Mouse (Mus musculus) embryonic facial prominence, embryonic 15.5 days (tissue): ENCODE measurements around the gene Smarcd2. TPM values are rescaled to one million over a fixed set of nuclear protein-coding genes. Genes with fewer than 3 reads are reported as not detected.

ENCODE experiments used
- ATAC-seq: fragments of 200-750 bp; cut with Nextera tagmentation; 2 replicates; pipeline ENCODE4 v1.8.0; 2017; ENCODE audit warnings: low read depth, moderate TSS enrichment; ENCODE audit not compliant: insufficient number of reproducible peaks, low FRiP score, low TSS enrichment
- H3K27ac ChIP-seq: fragments of 300-500 bp; sonication (generic); replicated peaks from 2 replicates; pipeline ENCODE4 v1.5.1; 2015; ENCODE audit warnings: mild to moderate bottlenecking, inconsistent platforms
- H3K27me3 ChIP-seq: fragments of 300-500 bp; sonication (generic); 2 replicates; pipeline ENCODE4 v1.6.1; 2015; ENCODE audit warnings: inconsistent platforms
- H3K36me3 ChIP-seq: fragments of 300-500 bp; sonication (generic); 2 replicates; pipeline ENCODE4 v1.6.1; 2015; ENCODE audit warnings: mild to moderate bottlenecking, inconsistent platforms
- H3K4me1 ChIP-seq: fragments of 300-500 bp; sonication (generic); 2 replicates; pipeline ENCODE4 v1.6.1; 2015; ENCODE audit warnings: inconsistent platforms
- H3K4me2 ChIP-seq: fragments of 300-500 bp; sonication (generic); replicated peaks from 2 replicates; pipeline ENCODE4 v1.6.1; 2015; ENCODE audit warnings: mild to moderate bottlenecking, inconsistent platforms
- H3K4me3 ChIP-seq: fragments of 300-500 bp; sonication (generic); replicated peaks from 2 replicates; pipeline ENCODE4 v1.5.1; 2015; ENCODE audit warnings: mild to moderate bottlenecking, inconsistent platforms
- H3K9ac ChIP-seq: fragments of 300-500 bp; sonication (generic); 2 replicates; pipeline ENCODE4 v1.6.1; 2015; ENCODE audit warnings: inconsistent platforms
- H3K9me3 ChIP-seq: fragments of 300-500 bp; sonication (generic); replicated peaks from 2 replicates; pipeline ENCODE4 v1.6.1; 2016; ENCODE audit warnings: inconsistent platforms
- WGBS: fragments of 180-500 bp; shearing (Covaris S2); methylation state at CpG from one replicate; pipeline ENCODE4 v1.1.7; 2015; 5-methylcytosine and 5-hydroxymethylcytosine counted together
- polyA plus RNA-seq: library from polyadenylated mRNA; unstranded; fragments of >200 nt; fragmentation: Nextera tagmentation; extraction: Ambion mirVana; gene quantifications from 2 replicates; pipeline ENCODE4 v1.2.1, GENCODE M21; 2015

The Smarcd2 gene
- polyA plus RNA-seq, 1 experiment from 2014 or later = 120 TPM

- 73% methylated on average over 10 of the region's 10 CpGs for WGBS
These were observed 32.7 kb upstream of the Smarcd2 start for GRCm38 (mm10) chr11:106305348-106306064.

GRCm38 (mm10) chr11:106302634-106303033, 29.9 kb upstream of the Smarcd2 start:
- no peak for ATAC-seq
- no peak overlapping the region for H3K4me2 ChIP-seq

More at GRCm38 (mm10) chr11:106305348-106306064, 32.7 kb upstream of the Smarcd2 start:
- H3K9ac ChIP-seq = no peak overlapping the region
- H3K4me2 ChIP-seq = no peak overlapping the region
- no peak overlapping the region for H3K27ac ChIP-seq
- no peaks in the 10 kb centered on the region for H3K27me3 ChIP-seq
- no peaks in the 10 kb centered on the region for H3K9me3 ChIP-seq
- H3K4me1 ChIP-seq = peaks cover 10% of the 10 kb centered on the region; the same call in 1 of the 2 replicates
- ATAC-seq = no peak
- no peak overlapping the region for H3K4me3 ChIP-seq
- no peaks in the 10 kb centered on the region for H3K36me3 ChIP-seq

GRCm38 (mm10) chr11:106301765-106302164, 29.0 kb upstream of the Smarcd2 start, which contains the start of gene Gh:
Gh (minus strand) TSS chr11:106301865.
- Histone ChIP-seq H3K4me2 (no peak within 1 kb of the TSS), H3K27me3 (no peaks in the 10 kb centered on the region), H3K9ac (no peak within 1 kb of the TSS), H3K27ac (no peak within 1 kb of the TSS), H3K4me1 (peaks cover 4% of the 10 kb centered on the region; the same call in 1 of the 2 replicates), H3K4me3 (no peak within 1 kb of the TSS), H3K9me3 (no peaks in the 10 kb centered on the region), H3K36me3 (no peaks in the 10 kb centered on the region)
- 79% methylated on average over 9 of the region's 9 CpGs for WGBS
- ATAC-seq = no peak

More at GRCm38 (mm10) chr11:106302634-106303033, 29.9 kb upstream of the Smarcd2 start:
- Histone ChIP-seq H3K9me3 (no peaks in the 10 kb centered on the region), H3K27me3 (no peaks in the 10 kb centered on the region), H3K36me3 (no peaks in the 10 kb centered on the region), H3K27ac (no peak overlapping the region), H3K4me3 (no peak overlapping the region), H3K4me1 (peaks cover 4% of the 10 kb centered on the region; the same call in 1 of the 2 replicates), H3K9ac (no peak overlapping the region)
- 14% methylated on average over 2 of the region's 2 CpGs for WGBS

GRCm38 (mm10) chr11:106291861-106292260, 19.1 kb upstream of the Smarcd2 start:
- H3K27me3 ChIP-seq = no peaks in the 10 kb centered on the region
- no peak overlapping the region for H3K9ac ChIP-seq
- H3K4me2 ChIP-seq = no peak overlapping the region
- no peaks in the 10 kb centered on the region for H3K36me3 ChIP-seq
- H3K27ac ChIP-seq = no peak overlapping the region
- H3K4me3 ChIP-seq = no peak overlapping the region
- no peaks in the 10 kb centered on the region for H3K9me3 ChIP-seq
- WGBS = 88% methylated on average over 2 of the region's 2 CpGs
- ATAC-seq = no peak
- peaks cover 11% of the 10 kb centered on the region for H3K4me1 ChIP-seq

GRCm38 (mm10) chr11:106290376-106290775, 17.6 kb upstream of the Smarcd2 start:
- H3K4me3 ChIP-seq = no peak overlapping the region
- H3K36me3 ChIP-seq = no peaks in the 10 kb centered on the region
- WGBS = 91% methylated on average over 5 of the region's 5 CpGs
- H3K4me1 ChIP-seq = peaks cover 20% of the 10 kb centered on the region
- H3K4me2 ChIP-seq = no peak overlapping the region
- no peak overlapping the region for H3K27ac ChIP-seq
- H3K27me3 ChIP-seq = no peaks in the 10 kb centered on the region
- H3K9ac ChIP-seq = no peak overlapping the region
- ATAC-seq = no peak
- no peaks in the 10 kb centered on the region for H3K9me3 ChIP-seq

GRCm38 (mm10) chr11:106289369-106289768, 16.6 kb upstream of the Smarcd2 start:
- H3K36me3 ChIP-seq = no peaks in the 10 kb centered on the region
- no peak overlapping the region for H3K27ac ChIP-seq
- no peak for ATAC-seq
- WGBS = 60% methylated on average over 8 of the region's 8 CpGs
- no peak overlapping the region for H3K4me2 ChIP-seq
- H3K4me3 ChIP-seq = no peak overlapping the region
- H3K27me3 ChIP-seq = no peaks in the 10 kb centered on the region
- H3K9ac ChIP-seq = no peak overlapping the region
- no peaks in the 10 kb centered on the region for H3K9me3 ChIP-seq
- H3K4me1 ChIP-seq = peaks cover 20% of the 10 kb centered on the region

GRCm38 (mm10) chr11:106286987-106287386, 14.2 kb upstream of the Smarcd2 start:
- Histone ChIP-seq H3K4me1 (peaks cover 20% of the 10 kb centered on the region), H3K4me2 (no peak overlapping the region), H3K4me3 (no peak overlapping the region), H3K27ac (peak overlapping the region; percentile 89), H3K27me3 (no peaks in the 10 kb centered on the region), H3K9ac (no peak overlapping the region), H3K36me3 (no peaks in the 10 kb centered on the region), H3K9me3 (no peaks in the 10 kb centered on the region)
- 27% methylated on average over 11 of the region's 11 CpGs for WGBS
- peak; percentile 73 for ATAC-seq

- H3K9ac ChIP-seq = no peak overlapping the region
- no peak for ATAC-seq
- no peak overlapping the region for H3K4me2 ChIP-seq
- H3K4me3 ChIP-seq = no peak overlapping the region
- peaks cover 20% of the 10 kb centered on the region for H3K4me1 ChIP-seq
- WGBS = 84% methylated on average over 7 of the region's 7 CpGs
- H3K27me3 ChIP-seq = no peaks in the 10 kb centered on the region
- H3K36me3 ChIP-seq = no peaks in the 10 kb centered on the region
- H3K27ac ChIP-seq = peak overlapping the region; percentile 89
- no peaks in the 10 kb centered on the region for H3K9me3 ChIP-seq
These were observed 13.4 kb upstream of the Smarcd2 start for GRCm38 (mm10) chr11:106286206-106286605.

- Histone ChIP-seq H3K9me3 (no peaks in the 10 kb centered on the region), H3K27me3 (no peaks in the 10 kb centered on the region), H3K36me3 (no peaks in the 10 kb centered on the region), H3K4me2 (no peak overlapping the region), H3K9ac (no peak overlapping the region), H3K4me3 (no peak overlapping the region), H3K27ac (no peak overlapping the region), H3K4me1 (peaks cover 20% of the 10 kb centered on the region)
- 66% methylated on average over 8 of the region's 8 CpGs for WGBS
- ATAC-seq = no peak
These were observed 11.4 kb upstream of the Smarcd2 start for GRCm38 (mm10) chr11:106284126-106284525.

- ATAC-seq = no peak
- Histone ChIP-seq H3K27ac (no peak overlapping the region), H3K4me2 (no peak overlapping the region), H3K4me1 (peaks cover 20% of the 10 kb centered on the region), H3K9me3 (no peaks in the 10 kb centered on the region), H3K4me3 (no peak overlapping the region), H3K36me3 (no peaks in the 10 kb centered on the region), H3K27me3 (no peaks in the 10 kb centered on the region), H3K9ac (no peak overlapping the region)
- 63% methylated on average over 4 of the region's 4 CpGs for WGBS
These were observed 10.6 kb upstream of the Smarcd2 start for GRCm38 (mm10) chr11:106283371-106283770.

GRCm38 (mm10) chr11:106282452-106282851, 9.7 kb upstream of the Smarcd2 start:
- H3K9ac ChIP-seq = no peak overlapping the region
- H3K27ac ChIP-seq = no peak overlapping the region
- H3K4me3 ChIP-seq = no peak overlapping the region
- H3K4me1 ChIP-seq = peaks cover 15% of the 10 kb centered on the region
- H3K9me3 ChIP-seq = no peaks in the 10 kb centered on the region
- ATAC-seq = no peak
- H3K4me2 ChIP-seq = no peak overlapping the region
- no peaks in the 10 kb centered on the region for H3K27me3 ChIP-seq
- WGBS = 89% methylated on average over 6 of the region's 6 CpGs
- no peaks in the 10 kb centered on the region for H3K36me3 ChIP-seq

- H3K4me3 ChIP-seq = peak within 1 kb of the TSS; percentile 24
- WGBS = 4% methylated on average over 25 of the region's 25 CpGs
- no peaks in the 10 kb centered on the region for H3K9me3 ChIP-seq
- H3K4me2 ChIP-seq = peak within 1 kb of the TSS; percentile 56
- peak within 1 kb of the TSS; percentile 94 for H3K27ac ChIP-seq
- no peak within 1 kb of the TSS for H3K9ac ChIP-seq
- no peaks in the 10 kb centered on the region for H3K27me3 ChIP-seq
- peaks cover 35% of the 10 kb centered on the region for H3K4me1 ChIP-seq
- peak; percentile 50; the same call in 1 of the 2 replicates for ATAC-seq
- no peaks in the 10 kb centered on the region for H3K36me3 ChIP-seq
These were observed 3.7 kb upstream of the Smarcd2 start, which contains the start of gene Tcam1 for GRCm38 (mm10) chr11:106276454-106276853. Tcam1 (plus strand) TSS chr11:106276672.
